Mouse (Mus musculus) thymus, adult 2 months (tissue): ENCODE data around the gene Ust.

Experiments used
- CTCF ChIP-seq: fragments of 200-500 bp; IDR thresholded peaks from 2 replicates; pipeline ENCODE4 v1.5.1; 2012; ENCODE audit warnings: mild to moderate bottlenecking, control low read depth, low read length, moderate library complexity, borderline replicate concordance; ENCODE audit not compliant: control insufficient read depth, poor library complexity, insufficient read depth; ENCODE audit errors: extremely low read depth
- POLR2A ChIP-seq: fragments of 200-500 bp; IDR thresholded peaks from 2 replicates; pipeline ENCODE4 v1.6.1; 2012; ENCODE audit warnings: mild to moderate bottlenecking, low read length, control low read depth, moderate library complexity; ENCODE audit not compliant: control insufficient read depth, poor library complexity, insufficient read depth; ENCODE audit errors: extremely low read depth

GRCm38 (mm10) chr10:8290661-8291060 lies 228.0 kb downstream of the Ust start:
- TF ChIP-seq CTCF (no peak), POLR2A (no peak)
